Mouse (Mus musculus) bone marrow macrophage, adult 2 months (primary cell): ENCODE measurements around the gene Pdzrn4. TPM values are rescaled to one million over a fixed set of nuclear protein-coding genes. Genes with fewer than 3 reads are reported as not detected.

Source experiments
- H3K27ac ChIP-seq: 2 replicates; pipeline ENCODE4 v1.5.1; 2012; ENCODE audit warnings: low read depth, low read length; ENCODE audit not compliant: insufficient read depth
- H3K4me1 ChIP-seq: 2 replicates; pipeline ENCODE4 v1.6.1; 2012; ENCODE audit warnings: low read length; ENCODE audit not compliant: control insufficient read depth, insufficient read depth
- H3K4me3 ChIP-seq: 2 replicates; pipeline ENCODE4 v1.5.1; 2012; ENCODE audit warnings: mild to moderate bottlenecking, low read length, moderate library complexity; ENCODE audit not compliant: insufficient read depth
- CTCF ChIP-seq: IDR thresholded peaks from 2 replicates; pipeline ENCODE4 v1.5.1; 2012; ENCODE audit warnings: low read depth, mild to moderate bottlenecking, low read length, moderate library complexity
- POLR2A ChIP-seq: IDR thresholded peaks from 2 replicates; pipeline ENCODE4 v1.6.1; 2012; ENCODE audit warnings: mild to moderate bottlenecking, low read depth, low read length, borderline replicate concordance
- polyA plus RNA-seq: library from polyadenylated mRNA; stranded (reverse); fragments of >200 nt; gene quantifications from 2 replicates; pipeline ENCODE4 v1.2.4, GENCODE M21; 2012; ENCODE audit not compliant: missing spikeins, insufficient read depth, insufficient read length

The Pdzrn4 gene
- polyA plus RNA-seq, 1 experiment: not detected

GRCm38 (mm10) chr15:92678377-92678776, 281.7 kb downstream of the Pdzrn4 start:
- TF ChIP-seq CTCF (no peak), POLR2A (no peak)
- Histone ChIP-seq H3K27ac (no peak overlapping the region), H3K4me3 (no peak overlapping the region), H3K4me1 (no peaks in the 10 kb centered on the region)

GRCm38 (mm10) chr15:92679541-92679940, 282.9 kb downstream of the Pdzrn4 start:
- Histone ChIP-seq H3K4me3 (no peak overlapping the region), H3K4me1 (no peaks in the 10 kb centered on the region), H3K27ac (no peak overlapping the region)
- no peak for TF ChIP-seq CTCF
- TF ChIP-seq POLR2A: no peak

GRCm38 (mm10) chr15:92696276-92696956, 299.7 kb downstream of the Pdzrn4 start:
- H3K27ac ChIP-seq: no peak overlapping the region
- no peaks in the 10 kb centered on the region for H3K4me1 ChIP-seq
- no peak for TF ChIP-seq CTCF
- no peak for TF ChIP-seq POLR2A
- no peak overlapping the region for H3K4me3 ChIP-seq

GRCm38 (mm10) chr15:92704146-92704545, 307.5 kb downstream of the Pdzrn4 start:
- Histone ChIP-seq H3K4me1 (no peaks in the 10 kb centered on the region), H3K4me3 (no peak overlapping the region), H3K27ac (no peak overlapping the region)
- no peak for TF ChIP-seq CTCF
- TF ChIP-seq POLR2A: no peak

- TF ChIP-seq CTCF (no peak), POLR2A (no peak)
- Histone ChIP-seq H3K4me3 (no peak overlapping the region), H3K27ac (no peak overlapping the region), H3K4me1 (no peaks in the 10 kb centered on the region)
Measured at GRCm38 (mm10) chr15:92738676-92739075, 342.0 kb downstream of the Pdzrn4 start.

GRCm38 (mm10) chr15:92739887-92740286, 343.2 kb downstream of the Pdzrn4 start:
- H3K27ac ChIP-seq: no peak overlapping the region
- no peak overlapping the region for H3K4me3 ChIP-seq
- no peak for TF ChIP-seq CTCF
- TF ChIP-seq POLR2A: no peak

GRCm38 (mm10) chr15:92743624-92744023, 346.9 kb downstream of the Pdzrn4 start:
- H3K4me3 ChIP-seq: no peak overlapping the region
- H3K27ac ChIP-seq: no peak overlapping the region
- H3K4me1 ChIP-seq: no peaks in the 10 kb centered on the region
- TF ChIP-seq CTCF: no peak
- TF ChIP-seq POLR2A: no peak

More at GRCm38 (mm10) chr15:92739887-92740286, 343.2 kb downstream of the Pdzrn4 start:
- no peaks in the 10 kb centered on the region for H3K4me1 ChIP-seq

- no peak overlapping the region for H3K4me3 ChIP-seq
- H3K4me1 ChIP-seq: no peaks in the 10 kb centered on the region
- H3K27ac ChIP-seq: no peak overlapping the region
- TF ChIP-seq POLR2A: no peak
- TF ChIP-seq CTCF: no peak
Measured at GRCm38 (mm10) chr15:92746081-92746480, 349.4 kb downstream of the Pdzrn4 start.

GRCm38 (mm10) chr15:92752167-92752566, 355.5 kb downstream of the Pdzrn4 start:
- TF ChIP-seq CTCF: no peak
- no peak for TF ChIP-seq POLR2A
- Histone ChIP-seq H3K4me3 (no peak overlapping the region), H3K4me1 (no peaks in the 10 kb centered on the region), H3K27ac (no peak overlapping the region)

GRCm38 (mm10) chr15:92752578-92752977, 355.9 kb downstream of the Pdzrn4 start:
- Histone ChIP-seq H3K4me3 (no peak overlapping the region), H3K4me1 (no peaks in the 10 kb centered on the region), H3K27ac (no peak overlapping the region)
- TF ChIP-seq POLR2A: no peak
- no peak for TF ChIP-seq CTCF
